Mouse (Mus musculus) myocyte (in vitro differentiated cells): Measurements from ENCODE around the gene Gstp3. TPM values are rescaled to one million over a fixed set of nuclear protein-coding genes. Genes with fewer than 3 reads are reported as not detected.

Experiments used
- H3K27me3 ChIP-seq: one replicate; pipeline ENCODE4 v1.6.1; 2011; ENCODE audit not compliant: control insufficient read depth, insufficient read depth, insufficient read length
- H3K36me3 ChIP-seq: one replicate; pipeline ENCODE4 v1.6.1; 2011; ENCODE audit not compliant: control insufficient read depth, insufficient read depth
- H3K4me2 ChIP-seq: one replicate; pipeline ENCODE4 v1.6.1; 2011; ENCODE audit warnings: low read depth, control low read depth
- H3K4me3 ChIP-seq: one replicate; pipeline ENCODE4 v1.5.1; 2011; ENCODE audit warnings: mild to moderate bottlenecking, control low read depth, moderate library complexity
- H3K79me2 ChIP-seq: one replicate; pipeline ENCODE4 v1.6.1; 2011; ENCODE audit not compliant: control insufficient read depth, insufficient read depth
- H3ac ChIP-seq: one replicate; pipeline ENCODE4 v1.6.1; 2011; ENCODE audit not compliant: control insufficient read depth, insufficient read length
- CEBPB ChIP-seq: IDR thresholded peaks from 2 replicates; pipeline ENCODE4 v1.6.1; 2011; ENCODE audit warnings: mild to moderate bottlenecking, moderate library complexity; ENCODE audit not compliant: poor library complexity, insufficient read depth, severe bottlenecking
- E2F4 ChIP-seq: IDR thresholded peaks from one replicate; pipeline ENCODE4 v1.6.1; 2011; ENCODE audit warnings: mild to moderate bottlenecking, control low read depth, moderate library complexity; ENCODE audit not compliant: insufficient read depth
- MAX ChIP-seq: IDR thresholded peaks from one replicate; pipeline ENCODE4 v1.6.1; 2011; ENCODE audit warnings: low read depth, mild to moderate bottlenecking, control low read depth
- MYOD1 ChIP-seq, 3 experiments: IDR thresholded peaks; one replicate each; pipeline ENCODE4 v1.6.1; 2011; ENCODE audit warnings: control low read depth in 2 of 3, low read depth in 2 of 3, mild to moderate bottlenecking in 2 of 3, moderate library complexity in 1 of 3; ENCODE audit not compliant: insufficient read length in 2 of 3, control insufficient read depth in 1 of 3
- MYOG ChIP-seq, 3 experiments: IDR thresholded peaks; one replicate each; pipeline ENCODE4 v1.6.1; 2011; ENCODE audit warnings: control low read depth in 2 of 3, low read depth in 2 of 3, mild to moderate bottlenecking in 2 of 3; ENCODE audit not compliant: insufficient read length in 2 of 3, control insufficient read depth in 1 of 3, insufficient read depth in 1 of 3
- POLR2A ChIP-seq: IDR thresholded peaks from one replicate; pipeline ENCODE4 v1.6.1; 2011; ENCODE audit warnings: low read depth, mild to moderate bottlenecking, control low read depth, moderate library complexity; ENCODE audit not compliant: insufficient read length
- POLR2AphosphoS2 ChIP-seq: IDR thresholded peaks from one replicate; pipeline ENCODE4 v1.6.1; 2011; ENCODE audit warnings: low read depth, control low read depth; ENCODE audit not compliant: insufficient read length
- REST ChIP-seq: IDR thresholded peaks from one replicate; pipeline ENCODE4 v1.6.1; 2011; ENCODE audit warnings: mild to moderate bottlenecking, control low read depth, moderate library complexity; ENCODE audit not compliant: insufficient read depth, insufficient read length
- SRF ChIP-seq: IDR thresholded peaks from one replicate; pipeline ENCODE4 v1.6.1; 2011; ENCODE audit warnings: low read depth; ENCODE audit not compliant: control insufficient read depth, insufficient read length
- TCF12 ChIP-seq: IDR thresholded peaks from one replicate; pipeline ENCODE4 v1.6.1; 2011; ENCODE audit warnings: mild to moderate bottlenecking, control low read depth; ENCODE audit not compliant: poor library complexity, insufficient read depth, severe bottlenecking
- TCF3 ChIP-seq: IDR thresholded peaks from one replicate; pipeline ENCODE4 v1.6.1; 2011; ENCODE audit warnings: low read depth, control low read depth; ENCODE audit not compliant: insufficient read length
- USF1 ChIP-seq: IDR thresholded peaks from one replicate; pipeline ENCODE4 v1.6.1; 2011; ENCODE audit warnings: low read depth, mild to moderate bottlenecking, control low read depth, moderate library complexity
- polyA plus RNA-seq: library from polyadenylated mRNA; unstranded; fragments of >200 nt; fragmentation: generic; extraction: Trizol; gene quantifications from one replicate; pipeline ENCODE4 v1.2.1, GENCODE M21; 2012; ENCODE audit warnings: missing spikeins

The Gstp3 gene
- polyA plus RNA-seq, 1 experiment, result 0.25 TPM

DNA sequence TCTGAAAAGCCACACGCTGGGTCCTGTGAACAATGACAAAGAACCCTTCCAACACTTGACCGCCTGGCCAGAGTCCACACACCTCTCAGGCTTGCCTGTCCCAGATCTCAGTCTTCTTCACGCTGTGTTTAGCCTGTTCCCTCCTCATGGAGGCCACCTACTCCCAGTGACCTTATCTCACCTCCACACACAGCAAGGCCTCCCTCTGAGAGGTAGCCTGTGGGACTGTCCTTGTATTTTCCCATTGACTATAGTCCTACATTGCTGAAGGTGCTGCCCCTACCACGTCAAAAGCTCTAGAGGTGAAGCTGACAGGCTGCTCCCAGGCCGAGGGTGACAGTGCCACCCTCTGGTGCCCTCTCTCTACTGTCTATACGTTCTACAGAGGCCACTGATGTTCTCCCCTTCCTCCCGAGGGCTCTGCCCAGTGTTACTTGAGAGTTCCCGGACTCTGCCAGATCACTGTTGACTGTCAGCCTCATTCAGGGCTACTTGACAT, 21.2 kb upstream of the Gstp3 start:
- TF ChIP-seq E2F4 (no peak), TCF12 (no peak), TCF3 (no peak), MAX (no peak)
- H3ac ChIP-seq, result no peak overlapping the region
- no peaks in the 10 kb centered on the region for H3K79me2 ChIP-seq
- no peaks in the 10 kb centered on the region for H3K27me3 ChIP-seq
- no peaks in the 10 kb centered on the region for H3K36me3 ChIP-seq
- H3K4me2 ChIP-seq, result no peak overlapping the region
- no peak overlapping the region for H3K4me3 ChIP-seq

- TF ChIP-seq TCF3 (no peak), MYOD1 (IDR thresholded peaks at IDR 0.05; ENCODE audit: control insufficient read depth in 1 of 3, insufficient read length in 2 of 3, low read depth in 2 of 3) (peak in 1 of 3 experiments; percentile 47), MYOG (IDR thresholded peaks at IDR 0.05; ENCODE audit: control insufficient read depth in 1 of 3, insufficient read depth in 1 of 3, insufficient read length in 2 of 3, low read depth in 2 of 3) (peak in 1 of 3 experiments; percentile 11)
- H3K36me3 ChIP-seq, result no peaks in the 10 kb centered on the region
- no peak overlapping the region for H3K4me2 ChIP-seq
- no peaks in the 10 kb centered on the region for H3K27me3 ChIP-seq
- no peak overlapping the region for H3ac ChIP-seq
- no peak overlapping the region for H3K4me3 ChIP-seq
- no peaks in the 10 kb centered on the region for H3K79me2 ChIP-seq
These were observed 20.2 kb upstream of the Gstp3 start for GRCm38 (mm10) chr19:4079594-4079993.

GRCm38 (mm10) chr19:4075531-4075930, 16.2 kb upstream of the Gstp3 start:
- H3K36me3 ChIP-seq, result no peaks in the 10 kb centered on the region
- no peak overlapping the region for H3K4me2 ChIP-seq
- no peak overlapping the region for H3ac ChIP-seq
- no peaks in the 10 kb centered on the region for H3K79me2 ChIP-seq
- H3K4me3 ChIP-seq, result no peak overlapping the region
- H3K27me3 ChIP-seq, result no peaks in the 10 kb centered on the region
- TF ChIP-seq SRF (no peak), POLR2A (no peak), CEBPB (no peak), TCF12 (no peak), TCF3 (no peak), MAX (no peak), USF1 (no peak), REST (no peak), POLR2AphosphoS2 (no peak), MYOG (IDR thresholded peaks at IDR 0.05; ENCODE audit: control insufficient read depth in 1 of 3, insufficient read depth in 1 of 3, insufficient read length in 2 of 3, low read depth in 2 of 3) (no peak)

- no peaks in the 10 kb centered on the region for H3K27me3 ChIP-seq
- H3K79me2 ChIP-seq, result no peaks in the 10 kb centered on the region
- H3K36me3 ChIP-seq, result no peaks in the 10 kb centered on the region
- no peak overlapping the region for H3ac ChIP-seq
- TF ChIP-seq TCF3 (no peak), REST (no peak), USF1 (no peak), POLR2AphosphoS2 (no peak), CEBPB (no peak), E2F4 (no peak), TCF12 (no peak), MAX (no peak), POLR2A (no peak), MYOG (IDR thresholded peaks at IDR 0.05; ENCODE audit: control insufficient read depth in 1 of 3, insufficient read depth in 1 of 3, insufficient read length in 2 of 3, low read depth in 2 of 3) (no peak), SRF (no peak), MYOD1 (IDR thresholded peaks at IDR 0.05; ENCODE audit: control insufficient read depth in 1 of 3, insufficient read length in 2 of 3, low read depth in 2 of 3) (no peak)
- H3K4me2 ChIP-seq, result no peak overlapping the region
- no peak overlapping the region for H3K4me3 ChIP-seq
These were observed 13.5 kb upstream of the Gstp3 start for GRCm38 (mm10) chr19:4072706-4073424.

- TF ChIP-seq TCF3 (no peak), MAX (no peak), POLR2AphosphoS2 (no peak), MYOG (IDR thresholded peaks at IDR 0.05; ENCODE audit: control insufficient read depth in 1 of 3, insufficient read depth in 1 of 3, insufficient read length in 2 of 3, low read depth in 2 of 3) (no peak), E2F4 (no peak), POLR2A (no peak), TCF12 (no peak), CEBPB (no peak), USF1 (no peak), REST (no peak), MYOD1 (IDR thresholded peaks at IDR 0.05; ENCODE audit: control insufficient read depth in 1 of 3, insufficient read length in 2 of 3, low read depth in 2 of 3) (no peak), SRF (no peak)
- Histone ChIP-seq H3K79me2 (no peaks in the 10 kb centered on the region), H3K4me2 (peak overlapping the region; percentile 15), H3K27me3 (no peaks in the 10 kb centered on the region), H3K4me3 (no peak overlapping the region), H3K36me3 (no peaks in the 10 kb centered on the region), H3ac (no peak overlapping the region)
These were observed 12.0 kb upstream of the Gstp3 start for GRCm38 (mm10) chr19:4071406-4071805.
